Mouse (Mus musculus): ENCODE measurements around the gene Rbm12.
"Not testable (repeated sequence)": the region's sequence is repeated elsewhere in the genome, so short reads cannot be mapped to it uniquely, and the experiment has no call there.

Rbm12 gene

DNA sequence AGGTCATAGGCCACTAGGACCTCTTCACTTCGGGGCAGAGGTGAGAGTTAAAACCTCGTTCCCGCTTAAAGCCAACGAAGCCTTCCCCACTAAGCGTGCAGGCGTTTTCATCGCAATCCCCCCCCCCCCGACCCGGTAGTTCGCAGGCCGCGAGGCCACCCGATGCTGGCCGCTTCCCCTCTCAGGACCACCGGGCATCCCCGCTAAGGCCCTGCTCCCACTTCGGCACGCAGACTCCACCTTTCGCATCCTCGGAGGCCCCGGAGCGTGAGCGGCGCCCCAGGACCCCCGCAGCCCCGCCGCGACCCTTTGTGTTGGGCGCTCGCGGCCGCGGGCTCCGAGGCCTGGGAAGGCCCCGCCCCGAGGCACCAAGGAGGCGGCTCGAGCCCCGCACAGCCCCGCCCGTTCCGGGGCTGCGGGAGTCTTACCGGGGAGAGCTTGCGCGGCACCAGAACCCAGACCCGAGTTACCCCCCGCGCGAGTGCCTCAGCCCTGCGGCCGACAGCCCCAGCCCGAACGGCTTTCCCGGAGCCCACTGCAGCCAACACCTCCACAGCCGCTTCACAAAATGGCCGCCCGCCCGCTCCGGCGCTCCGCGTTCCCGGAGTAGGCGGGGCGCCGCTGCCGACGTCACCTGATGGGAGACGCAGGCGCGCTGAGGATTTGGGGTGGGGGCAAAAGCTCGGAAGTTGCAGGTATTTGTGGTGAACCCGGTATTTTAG is at the start of gene Rbm12, which contains the start of gene Cpne1:
TSS of gene Rbm12 (minus strand) at position 621 of the 722 bp plus-strand sequence.
TSS of gene Cpne1 (minus strand) at position 608 of the 722 bp plus-strand sequence.
- DNase-seq, result peak; percentile 99

DNA sequence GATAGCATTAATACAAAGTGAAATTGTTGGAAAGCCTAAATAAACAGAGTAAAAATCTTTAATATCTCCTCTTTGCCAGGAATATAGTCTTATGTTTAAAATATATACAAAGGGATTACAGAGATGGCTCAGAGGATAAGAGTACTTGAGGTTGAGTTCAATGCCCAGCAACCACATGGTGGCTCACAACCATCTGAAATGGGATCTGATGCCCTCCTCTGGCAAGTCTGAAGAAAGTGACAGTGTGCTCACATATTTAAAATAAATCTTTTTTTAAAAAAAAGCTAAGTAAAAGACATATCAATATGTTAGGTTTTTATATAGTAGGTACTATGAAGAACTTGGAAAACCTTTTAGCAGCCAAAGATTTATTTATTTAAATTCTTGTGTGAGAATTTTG is 39.8 kb upstream of the Rbm12 start:
- no peak for DNase-seq

GRCm38 (mm10) chr2:156147316-156147915 is 35.6 kb upstream of the Rbm12 start:
- no peak for DNase-seq

DNA sequence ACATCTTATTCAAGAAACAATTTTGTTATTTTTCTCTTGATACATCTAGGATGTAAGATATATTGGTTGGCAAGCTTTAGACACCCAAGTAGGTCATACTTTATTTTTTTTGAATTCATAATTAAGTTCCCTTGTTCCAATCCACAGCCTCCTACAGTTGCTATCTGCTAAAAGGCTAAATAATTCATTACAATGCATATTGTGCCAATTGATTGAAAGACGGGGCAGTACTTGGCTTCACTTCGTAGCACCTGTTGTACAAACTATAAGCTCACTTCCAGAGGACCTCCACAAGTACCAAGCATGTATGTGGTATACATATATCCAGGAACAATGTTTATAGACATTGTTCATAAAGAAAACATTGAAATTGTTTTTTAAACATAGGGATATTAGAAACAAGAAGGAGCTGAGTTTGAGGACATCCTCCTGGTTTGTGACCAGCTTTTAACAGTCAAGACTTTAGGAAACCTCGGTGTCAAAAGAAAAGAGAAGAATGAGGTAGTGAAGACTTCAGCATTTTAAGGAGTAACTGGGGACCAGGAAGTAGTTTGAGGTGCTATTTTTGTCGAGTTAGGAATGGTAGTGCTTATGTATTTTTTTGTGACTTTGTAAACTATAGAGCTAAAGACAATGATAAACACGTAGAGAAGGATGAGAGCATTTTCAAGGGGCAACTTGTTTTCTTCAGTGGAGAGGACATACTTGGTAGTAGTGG is 34.7 kb upstream of the Rbm12 start:
- no peak for DNase-seq

DNA sequence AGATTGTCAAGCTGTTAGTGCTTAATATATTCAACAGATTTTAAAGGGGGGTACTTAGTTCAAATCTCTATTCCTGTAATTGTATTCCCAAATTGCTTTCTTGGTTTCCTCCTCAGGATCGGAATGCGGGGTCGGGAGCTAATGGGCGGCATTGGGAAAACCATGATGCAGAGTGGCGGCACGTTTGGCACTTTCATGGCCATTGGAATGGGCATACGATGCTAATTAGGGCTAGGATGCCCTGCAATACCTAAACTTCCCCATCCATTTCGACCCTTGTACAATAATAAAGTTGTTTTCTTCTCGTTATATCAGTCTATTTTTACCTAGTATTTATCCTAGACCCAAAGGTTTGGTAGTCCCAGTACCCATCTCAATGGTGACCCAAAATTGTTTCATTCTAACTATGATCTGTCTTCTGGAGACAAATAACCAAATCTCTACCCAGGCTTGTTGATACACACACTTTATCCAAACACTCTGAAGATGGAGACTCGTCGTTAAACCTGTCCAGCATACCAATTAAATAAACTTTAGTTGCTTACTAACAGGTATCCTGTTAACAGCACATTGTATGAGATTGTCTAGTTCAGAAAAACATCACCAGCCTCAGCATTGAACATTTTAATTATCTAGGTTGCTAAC is 33.8 kb upstream of the Rbm12 start:
- peak; percentile 73 for DNase-seq

DNA sequence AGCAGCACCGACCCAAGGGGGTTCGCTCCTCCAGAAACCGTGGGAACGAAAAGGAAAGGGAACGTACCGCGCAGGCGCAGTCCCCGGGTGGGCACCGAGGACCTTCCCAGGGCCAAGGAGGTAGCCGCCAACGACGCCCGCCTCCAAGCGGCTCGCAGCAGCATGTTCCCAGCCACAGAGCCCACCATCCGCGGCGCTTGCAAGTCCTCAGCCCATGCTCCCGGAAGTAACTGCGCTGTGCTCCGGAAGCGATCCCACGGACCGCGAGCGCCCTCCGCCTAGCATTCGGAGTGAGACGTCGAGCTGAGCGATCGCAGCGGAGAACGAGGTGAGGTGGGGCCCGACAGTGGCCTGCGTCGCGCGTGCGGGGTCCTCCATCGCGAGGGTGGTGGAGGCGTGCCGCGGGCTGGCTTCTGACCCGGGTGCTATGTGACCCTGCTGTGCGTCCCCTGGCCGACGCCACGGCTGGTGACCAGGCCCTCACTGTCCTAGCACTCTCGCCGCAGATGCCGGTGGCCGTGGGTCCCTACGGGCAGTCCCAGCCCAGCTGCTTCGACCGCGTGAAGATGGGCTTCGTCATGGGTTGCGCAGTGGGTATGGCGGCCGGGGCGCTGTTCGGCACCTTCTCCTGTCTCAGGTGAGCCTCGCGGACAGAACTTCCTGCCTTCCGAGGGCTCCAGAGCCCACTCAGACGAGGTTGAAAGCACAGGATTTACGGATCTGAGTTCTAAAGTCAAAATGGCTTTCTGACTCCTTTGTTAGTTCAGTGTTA is 32.4 kb upstream of the Rbm12 start, which contains the start of the genes Romo1 and Nfs1:
TSS of gene Romo1 (plus strand) at position 87 of the 772 bp plus-strand sequence.
TSS of gene Nfs1 (minus strand) at position 234 of the 772 bp plus-strand sequence.
- DNase-seq, result peak; percentile 99

- no peak for DNase-seq
Observed at GRCm38 (mm10) chr2:156143367-156143766, 31.6 kb upstream of the Rbm12 start.

GRCm38 (mm10) chr2:156142820-156143219 is 31.0 kb upstream of the Rbm12 start:
- no peak for DNase-seq

DNA sequence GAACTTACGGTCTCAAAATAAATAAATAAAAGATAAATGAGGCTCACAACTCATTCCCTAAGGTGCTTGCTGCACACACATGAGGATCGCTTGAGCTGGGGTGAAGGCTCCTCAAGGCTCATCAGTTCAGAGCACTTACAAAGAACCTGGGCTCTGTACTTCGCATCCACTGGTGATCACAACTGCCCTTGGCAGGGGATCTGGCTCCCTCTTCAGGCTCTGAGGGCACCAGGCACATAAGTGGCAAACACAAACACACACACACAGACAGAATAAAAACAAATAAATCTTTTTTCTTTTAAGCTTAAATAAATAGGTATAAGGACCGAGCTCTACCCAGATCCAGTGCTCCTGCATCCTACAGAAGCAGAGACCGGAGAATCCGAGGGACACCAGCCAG is 23.9 kb upstream of the Rbm12 start:
- no peak for DNase-seq

DNA sequence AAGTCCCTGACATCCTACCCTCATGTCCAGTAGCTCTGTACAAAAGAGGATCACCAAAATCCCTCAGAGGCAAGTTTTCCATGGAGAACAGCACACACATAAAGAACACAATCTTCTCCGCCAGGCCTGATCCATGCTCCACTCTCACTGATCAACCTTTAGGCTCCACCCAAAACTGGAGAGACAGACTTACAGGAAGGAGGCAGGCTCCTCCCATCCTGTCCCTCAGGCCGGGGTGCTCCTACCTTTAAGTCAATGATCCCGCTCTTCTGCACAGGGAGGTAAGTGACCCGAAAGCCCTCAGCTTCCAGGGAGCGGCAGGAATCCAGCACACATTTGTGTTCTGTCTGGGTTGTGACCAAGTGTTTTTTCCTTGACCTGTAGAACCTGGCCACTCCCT is 22.4 kb upstream of the Rbm12 start:
- DNase-seq, result no peak

- peak; percentile 18 for DNase-seq
Observed at GRCm38 (mm10) chr2:156126992-156127391, 15.2 kb upstream of the Rbm12 start, which contains the start of gene Gm28036. TSS of gene Gm28036 (minus strand) at chr2:156127092.

DNA sequence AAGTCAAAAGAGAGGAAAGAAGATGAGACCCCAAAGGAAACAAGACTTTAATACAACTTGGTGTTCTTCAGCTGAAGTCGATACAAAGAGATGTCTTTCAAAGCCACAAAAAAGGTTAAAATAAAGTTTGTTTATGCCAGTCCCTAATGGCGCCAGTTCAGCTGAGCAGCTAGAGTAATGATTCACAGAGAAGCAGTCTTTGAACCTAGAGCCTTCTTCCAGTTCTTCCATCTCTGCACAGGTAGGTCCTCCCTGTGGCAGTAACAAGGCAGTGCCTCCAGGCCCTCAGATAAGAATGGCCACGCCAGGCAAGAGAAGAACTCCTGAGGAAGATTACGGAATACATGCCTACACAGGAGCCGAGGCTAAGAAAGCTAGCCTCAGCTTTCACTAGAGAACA is 12.0 kb upstream of the Rbm12 start:
- no peak for DNase-seq

DNA sequence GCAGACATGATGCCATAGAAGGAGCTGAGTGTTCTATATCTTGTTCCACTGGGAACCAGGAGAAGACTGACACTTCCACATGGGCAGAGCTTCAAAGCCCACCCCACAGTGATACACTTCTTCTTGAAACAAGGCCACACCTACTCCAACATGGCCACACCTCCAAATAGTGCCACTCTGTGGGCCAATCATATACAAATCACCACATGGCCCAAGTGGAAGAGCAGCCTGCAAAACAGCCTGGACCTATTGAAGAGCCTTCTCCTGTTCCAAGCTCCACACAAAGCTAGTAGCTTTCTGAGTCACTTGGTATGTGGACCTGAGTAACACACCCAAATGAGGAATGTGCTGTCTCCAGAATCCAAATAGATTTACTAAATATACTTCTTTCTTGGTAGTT is 7.8 kb upstream of the Rbm12 start:
- peak; percentile 74 for DNase-seq

- DNase-seq, result not testable (repeated sequence)
Observed at GRCm38 (mm10) chr2:156112080-156112423, 274 bp upstream of the Rbm12 start.

- DNase-seq, result no peak
Observed at GRCm38 (mm10) chr2:156110627-156111357, 986 bp downstream of the Rbm12 start.

GRCm38 (mm10) chr2:156091926-156092325 is 19.9 kb downstream of the Rbm12 start:
- peak; percentile 79 for DNase-seq

- DNase-seq, result peak; percentile 54
Observed at GRCm38 (mm10) chr2:156089799-156090198, 22.0 kb downstream of the Rbm12 start.

- peak; percentile 79 for DNase-seq
Observed at GRCm38 (mm10) chr2:156087391-156088110, 24.2 kb downstream of the Rbm12 start.

DNA sequence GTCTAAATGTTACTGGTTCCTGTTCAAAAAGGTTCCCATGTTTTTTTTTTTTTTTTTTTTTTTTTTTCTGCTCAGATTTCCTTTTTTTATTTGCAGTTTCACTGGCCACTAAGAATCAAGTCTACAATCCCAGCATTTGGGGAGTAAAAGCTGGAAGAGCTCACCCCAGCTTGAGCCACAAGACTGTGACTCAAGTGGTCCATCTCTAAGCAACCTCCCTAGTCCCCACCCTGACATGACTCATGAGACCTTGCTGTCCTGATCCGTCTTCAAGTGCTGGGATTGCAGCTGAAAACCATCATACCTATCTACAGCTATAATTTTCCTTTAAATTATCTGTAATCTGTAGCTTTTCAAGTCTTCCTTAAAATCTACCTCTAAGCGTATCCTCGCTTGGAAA is 27.2 kb downstream of the Rbm12 start:
- DNase-seq, result peak; percentile 72

- peak; percentile 73 for DNase-seq
Observed at GRCm38 (mm10) chr2:156080391-156080790, 31.4 kb downstream of the Rbm12 start.

DNA sequence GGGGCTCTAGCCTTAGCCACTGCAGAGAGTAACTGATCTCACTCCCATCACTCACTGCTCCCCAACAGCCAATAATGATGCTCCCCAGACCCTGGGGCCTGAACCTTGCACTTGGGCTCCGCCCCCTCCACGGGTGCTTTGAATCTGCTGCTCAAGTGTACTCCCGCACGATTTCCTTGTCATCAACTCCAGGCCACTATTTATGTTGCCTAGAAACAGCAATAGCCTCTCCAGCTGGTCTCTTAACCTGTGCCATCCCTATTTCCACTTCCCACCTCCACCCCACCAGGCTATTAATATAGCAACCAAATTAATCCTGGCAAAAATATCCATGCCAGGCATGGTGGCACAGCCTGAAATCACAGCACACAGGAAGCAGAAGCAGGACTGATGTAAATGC is 32.1 kb downstream of the Rbm12 start:
- peak; percentile 90 for DNase-seq
